Mouse (Mus musculus): ENCODE measurements around the gene Prss46.

GRCm38 (mm10) chr9:110821436-110821835, 22.9 kb upstream of the Prss46 start:
- TF ChIP-seq CTCF (IDR thresholded peaks at IDR 0.05) (no peak), EP300 (IDR thresholded peaks at IDR 0.05; ENCODE audit: insufficient read depth, low read depth, low read length) (no peak), POLR2A (IDR thresholded peaks at IDR 0.05; ENCODE audit: insufficient read depth, low read depth, low read length) (no peak)

Measured in heart, adult 2 months (tissue).